Mouse (Mus musculus): ENCODE measurements around the gene Zscan21. TPM values are rescaled to one million over a fixed set of nuclear protein-coding genes. Genes with fewer than 3 reads are reported as not detected.

The Zscan21 gene
- polyA plus RNA-seq, 1 experiment from 2014 or later, result 96.3 TPM

DNA sequence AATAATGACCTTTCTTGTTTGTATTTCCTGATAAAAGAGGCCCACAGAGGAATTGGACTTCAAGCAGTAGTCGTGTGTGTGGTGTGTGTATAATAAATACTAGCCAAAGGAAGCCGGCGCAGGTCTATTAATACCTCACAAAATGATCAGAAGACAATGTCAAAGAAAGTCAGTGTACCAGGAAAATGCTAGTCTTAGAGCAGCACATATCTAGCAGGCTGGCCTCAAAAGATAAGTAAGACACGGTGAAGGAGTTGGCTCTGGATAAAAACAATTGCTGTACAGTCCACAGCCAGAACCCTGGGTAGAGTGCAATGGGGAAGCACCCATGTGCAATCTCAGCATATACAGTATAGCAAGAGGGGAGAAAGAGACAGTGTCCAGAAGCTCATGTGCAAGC is 20.6 kb downstream of the Zscan21 start:
- Histone ChIP-seq H3K27ac (replicated peaks) (no peak overlapping the region), H3K9me3 (no peaks in the 10 kb centered on the region), H3K4me2 (no peak overlapping the region), H3K27me3 (no peaks in the 10 kb centered on the region), H3K36me3 (peaks cover 51% of the 10 kb centered on the region), H3K4me1 (replicated peaks) (no peaks in the 10 kb centered on the region), H3K4me3 (no peak overlapping the region), H3K9ac (no peak overlapping the region)
- ATAC-seq (ENCODE audit: low read depth), result no peak
- WGBS, result 94% methylated on average over 4 of the region's 4 CpGs

DNA sequence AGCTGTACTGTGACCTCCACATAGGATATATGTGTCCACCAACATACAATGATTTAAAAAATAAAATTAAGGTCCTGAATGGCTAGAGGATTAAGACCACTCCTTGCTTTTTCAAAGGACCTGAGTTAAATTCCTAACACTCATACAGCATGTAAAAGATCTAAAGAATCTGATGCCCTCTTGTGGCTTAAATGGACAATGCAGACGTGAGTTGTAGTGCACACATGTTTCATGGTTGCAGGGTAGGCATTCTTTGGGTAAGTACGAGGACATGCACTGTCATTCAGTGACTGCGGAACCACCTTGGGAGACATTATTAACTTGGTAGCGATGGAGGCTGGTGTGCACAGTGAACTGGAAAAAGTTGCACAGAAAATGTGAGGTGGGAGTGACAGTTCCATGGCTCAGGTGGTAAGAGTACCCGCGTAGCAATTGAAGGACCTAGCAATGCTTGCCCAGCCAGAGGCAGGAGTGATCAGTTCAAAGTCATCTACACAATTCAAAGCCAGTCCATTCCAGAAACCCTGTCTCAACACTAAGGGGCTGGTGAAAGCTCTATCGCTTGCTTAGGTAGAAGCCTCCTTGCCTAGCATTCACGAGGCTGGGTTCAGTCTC is 21.3 kb downstream of the Zscan21 start:
- H3K9me3 ChIP-seq, result no peaks in the 10 kb centered on the region
- ATAC-seq (ENCODE audit: low read depth), result peak; percentile 71
- H3K27me3 ChIP-seq, result no peaks in the 10 kb centered on the region
- peaks cover 48% of the 10 kb centered on the region for H3K36me3 ChIP-seq
- H3K27ac ChIP-seq (replicated peaks), result no peak overlapping the region
- 67% methylated on average over 8 of the region's 8 CpGs for WGBS
- H3K4me3 ChIP-seq, result no peak overlapping the region
- H3K4me1 ChIP-seq (replicated peaks), result no peaks in the 10 kb centered on the region
- H3K4me2 ChIP-seq, result no peak overlapping the region
- no peak overlapping the region for H3K9ac ChIP-seq

DNA sequence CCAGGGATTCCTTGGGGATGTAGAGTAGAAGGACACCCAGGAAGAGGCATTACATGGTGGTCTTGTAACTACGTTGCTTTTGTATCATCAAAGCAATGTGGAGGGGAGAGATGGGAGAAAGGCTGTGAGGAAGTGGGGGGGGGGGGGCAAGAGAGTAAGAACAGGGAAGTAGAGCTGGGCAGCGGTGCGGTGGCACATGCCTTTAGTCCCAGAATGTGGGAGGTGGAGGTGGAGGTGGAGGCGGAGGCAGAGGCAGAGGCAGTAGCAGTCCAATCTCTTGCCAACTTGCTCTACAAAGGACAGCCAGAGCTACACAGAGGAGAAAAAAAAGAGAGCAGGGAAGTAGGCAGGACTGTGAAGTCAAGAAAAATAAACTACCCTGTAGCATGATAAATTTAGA is 21.9 kb downstream of the Zscan21 start:
- Histone ChIP-seq H3K27me3 (no peaks in the 10 kb centered on the region), H3K9me3 (no peaks in the 10 kb centered on the region), H3K4me3 (no peak overlapping the region), H3K9ac (no peak overlapping the region), H3K4me1 (replicated peaks) (no peaks in the 10 kb centered on the region), H3K36me3 (peaks cover 48% of the 10 kb centered on the region), H3K27ac (replicated peaks) (no peak overlapping the region), H3K4me2 (no peak overlapping the region)
- no peak for ATAC-seq (ENCODE audit: low read depth)
- WGBS, result 70% methylated on average over 4 of the region's 4 CpGs

DNA sequence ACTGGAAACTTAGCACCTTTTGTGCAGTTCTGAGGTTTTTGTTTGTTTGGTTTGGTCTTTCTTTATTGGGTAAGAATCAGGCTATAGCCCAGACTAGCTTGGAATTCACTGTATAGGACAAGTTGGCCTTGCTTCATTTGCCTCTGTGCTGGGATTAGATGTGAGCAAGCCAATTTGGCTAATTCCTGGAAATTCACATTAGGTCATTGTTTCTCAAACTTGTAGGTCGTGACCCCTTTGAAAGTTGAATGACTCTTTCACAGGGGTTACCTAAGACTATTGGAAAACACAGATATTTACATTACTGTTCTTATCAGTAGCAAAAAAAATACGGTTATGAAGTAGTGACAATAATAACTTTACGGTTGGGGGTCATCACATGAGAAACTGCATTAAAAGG is 37.7 kb downstream of the Zscan21 start:
- Histone ChIP-seq H3K4me1 (replicated peaks) (peaks cover 15% of the 10 kb centered on the region), H3K27me3 (no peaks in the 10 kb centered on the region), H3K27ac (replicated peaks) (peak overlapping the region; percentile 98), H3K4me2 (peak overlapping the region; percentile 88), H3K36me3 (peaks cover 34% of the 10 kb centered on the region), H3K9ac (peak overlapping the region; percentile 93), H3K9me3 (no peaks in the 10 kb centered on the region), H3K4me3 (peak overlapping the region; percentile 66)
- WGBS, result 86% methylated on average over 3 of the region's 3 CpGs
- ATAC-seq (ENCODE audit: low read depth), result no peak

DNA sequence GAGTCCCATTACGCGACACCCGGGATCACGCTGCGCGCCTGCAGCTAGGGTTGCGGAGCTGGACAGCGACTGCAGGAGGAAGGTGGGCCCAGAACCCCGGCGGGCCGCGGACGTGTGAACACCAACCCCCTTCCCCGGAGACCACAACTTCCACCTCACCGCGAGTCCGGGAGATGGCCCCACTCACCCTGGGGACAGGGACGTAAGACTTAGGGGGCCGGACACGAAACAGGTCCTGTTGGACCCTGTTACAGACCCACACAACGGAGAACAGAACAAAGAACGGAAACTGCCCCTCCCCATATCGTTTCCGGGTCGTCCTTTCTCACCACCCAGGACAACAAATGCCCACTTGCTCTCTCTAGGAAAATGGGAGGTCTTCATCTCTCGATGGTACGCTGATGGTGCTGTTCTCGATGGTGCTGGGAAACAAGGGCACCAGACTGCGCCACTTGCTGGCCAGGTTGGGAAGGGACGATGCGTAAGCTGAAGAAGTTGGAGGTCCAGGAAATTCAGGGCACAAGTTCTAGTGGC is 38.8 kb downstream of the Zscan21 start, which contains the start of gene Zfp113:
TSS of gene Zfp113 (minus strand) at position 302 of the 534 bp plus-strand sequence.
- Histone ChIP-seq H3K9ac (peak within 1 kb of the TSS; percentile 93), H3K4me1 (replicated peaks) (peaks cover 18% of the 10 kb centered on the region), H3K4me3 (peak within 1 kb of the TSS; percentile 66), H3K36me3 (peaks cover 29% of the 10 kb centered on the region), H3K9me3 (no peaks in the 10 kb centered on the region), H3K27ac (replicated peaks) (peak within 1 kb of the TSS; percentile 98), H3K4me2 (peak within 1 kb of the TSS; percentile 88), H3K27me3 (no peaks in the 10 kb centered on the region)
- ATAC-seq (ENCODE audit: low read depth), result peak; percentile 98
- 0% methylated on average over 31 of the region's 31 CpGs for WGBS

DNA sequence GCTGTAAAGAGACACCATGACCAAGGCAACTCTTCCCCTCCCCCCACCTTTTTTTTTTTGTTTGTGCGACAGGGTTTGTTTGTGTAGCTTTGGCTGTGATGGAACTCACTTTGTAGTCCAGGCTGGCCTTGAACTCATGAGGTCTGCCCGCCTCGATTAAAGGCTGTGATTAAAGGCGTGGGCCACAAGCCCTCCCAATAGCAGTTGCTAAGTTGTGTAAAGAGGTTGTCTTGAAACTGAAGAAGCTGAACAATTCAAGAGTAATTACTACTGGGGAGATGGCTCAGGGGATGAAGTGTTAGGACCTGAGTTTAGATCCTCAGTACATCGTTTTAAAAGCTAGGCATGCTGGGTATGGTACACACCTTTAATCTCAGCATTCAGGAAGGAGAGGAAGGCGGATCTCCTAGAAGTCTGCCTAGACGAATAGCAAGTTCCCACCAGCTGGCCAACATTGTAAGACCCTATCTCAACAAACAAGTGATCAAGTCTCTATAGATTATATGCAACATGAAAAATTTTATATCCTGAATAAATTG is 43.6 kb downstream of the Zscan21 start:
- 0 out of 2 replicates have a peak, but pooled peaks have one; percentile 2 for ATAC-seq (ENCODE audit: low read depth)
- 69% methylated on average over 7 of the region's 7 CpGs for WGBS
- Histone ChIP-seq H3K9ac (peak overlapping the region; percentile 76; the same call in 1 of the 2 replicates), H3K4me3 (peak overlapping the region; percentile 59), H3K9me3 (no peaks in the 10 kb centered on the region), H3K27ac (replicated peaks) (peak overlapping the region; percentile 30), H3K4me1 (replicated peaks) (peaks cover 18% of the 10 kb centered on the region), H3K27me3 (no peaks in the 10 kb centered on the region), H3K4me2 (peak overlapping the region; percentile 76), H3K36me3 (peaks cover 31% of the 10 kb centered on the region)

DNA sequence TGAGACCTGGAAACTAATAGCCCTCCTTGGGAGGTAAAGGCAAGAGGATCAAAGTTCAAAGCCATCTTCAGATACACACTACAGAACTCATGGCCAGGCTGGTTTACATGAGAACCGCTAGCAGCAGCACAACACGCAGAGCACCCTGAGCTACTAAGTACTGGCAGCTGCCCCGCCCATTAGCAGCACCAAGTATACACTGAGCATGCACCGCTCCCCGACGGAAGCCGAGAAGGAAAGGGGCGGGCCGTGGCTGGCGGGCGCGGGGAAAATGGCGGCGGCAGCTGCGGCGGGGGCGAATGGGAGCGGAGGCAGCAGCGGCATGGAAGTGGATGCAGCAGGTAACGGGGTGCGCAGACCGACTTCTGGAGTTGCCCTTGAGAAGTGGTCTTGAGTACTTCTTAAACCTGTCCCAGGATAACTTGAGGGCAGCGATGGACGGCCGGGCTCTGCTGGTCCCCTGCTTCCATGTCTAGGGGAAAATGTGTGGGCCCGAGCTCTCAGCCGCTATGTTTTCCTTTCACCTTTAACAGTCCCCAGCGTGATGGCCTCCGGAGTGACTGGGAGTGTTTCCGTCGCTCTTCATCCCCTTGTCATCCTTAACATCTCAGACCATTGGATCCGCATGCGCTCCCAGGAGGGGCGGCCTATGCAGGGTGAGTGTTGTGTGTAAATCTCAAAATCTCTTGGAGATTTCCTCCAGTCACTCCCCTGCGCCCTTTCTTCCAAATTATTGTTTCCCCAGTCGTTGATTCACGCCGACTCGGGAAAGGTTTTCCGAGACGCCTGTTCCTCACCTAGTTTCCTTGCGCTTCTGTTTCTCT is 44.4 kb downstream of the Zscan21 start, which contains the start of gene Cops6:
TSS of gene Cops6 (plus strand) at position 230 of the 824 bp plus-strand sequence.
- ATAC-seq (ENCODE audit: low read depth), result peak; percentile 97
- WGBS, result under 1% methylated on average over 42 of the region's 42 CpGs

DNA sequence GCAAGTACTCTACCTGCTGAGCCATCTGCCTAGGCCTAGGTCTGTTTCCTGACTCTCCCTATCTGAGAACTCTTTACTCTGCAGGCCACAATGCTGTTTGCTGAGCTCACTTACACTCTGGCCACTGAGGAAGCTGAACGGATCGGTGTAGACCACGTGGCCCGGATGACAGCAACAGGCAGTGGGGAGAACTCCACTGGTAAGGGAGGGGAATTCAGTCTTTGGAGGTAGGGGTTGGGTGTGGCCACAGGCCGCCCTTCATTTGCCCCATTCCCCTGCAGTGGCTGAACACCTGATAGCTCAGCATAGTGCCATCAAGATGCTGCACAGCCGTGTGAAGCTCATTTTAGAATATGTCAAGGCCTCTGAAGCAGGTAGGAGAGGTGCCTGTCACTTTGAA is 46.3 kb downstream of the Zscan21 start:
- Histone ChIP-seq H3K4me3 (no peak overlapping the region), H3K36me3 (peaks cover 59% of the 10 kb centered on the region), H3K27me3 (no peaks in the 10 kb centered on the region), H3K9ac (no peak overlapping the region), H3K4me2 (no peak overlapping the region), H3K9me3 (no peaks in the 10 kb centered on the region), H3K27ac (replicated peaks) (no peak overlapping the region), H3K4me1 (replicated peaks) (peaks cover 22% of the 10 kb centered on the region)
- WGBS, result 77% methylated on average over 6 of the region's 6 CpGs
- ATAC-seq (ENCODE audit: low read depth), result no peak

More for the DNA sequence above, 44.4 kb downstream of the Zscan21 start, which contains the start of gene Cops6:
- peak within 1 kb of the TSS; percentile 59 for H3K4me3 ChIP-seq
- no peaks in the 10 kb centered on the region for H3K27me3 ChIP-seq
- peak within 1 kb of the TSS; percentile 76 for H3K9ac ChIP-seq
- H3K36me3 ChIP-seq, result peaks cover 39% of the 10 kb centered on the region
- peak within 1 kb of the TSS; percentile 76 for H3K4me2 ChIP-seq
- H3K27ac ChIP-seq (replicated peaks), result peak within 1 kb of the TSS; percentile 30
- H3K9me3 ChIP-seq, result no peaks in the 10 kb centered on the region
- peaks cover 18% of the 10 kb centered on the region for H3K4me1 ChIP-seq (replicated peaks)

DNA sequence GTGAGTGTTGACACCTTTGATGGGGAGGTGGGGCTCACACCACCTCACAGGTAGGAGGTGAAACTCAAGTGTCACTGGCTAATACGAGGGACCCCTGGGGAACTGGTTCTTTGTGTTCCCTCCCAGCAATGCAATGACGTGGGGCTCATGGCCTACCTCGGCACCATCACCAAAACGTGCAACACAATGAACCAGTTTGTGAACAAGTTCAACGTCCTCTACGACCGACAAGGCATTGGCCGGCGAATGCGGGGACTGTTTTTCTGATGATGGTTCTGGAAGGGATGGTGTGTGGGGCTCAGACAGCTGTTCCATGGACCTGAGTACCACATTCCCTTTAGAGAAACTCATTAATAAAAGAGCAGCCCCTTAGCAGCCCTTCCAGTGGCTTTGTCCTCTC is 46.9 kb downstream of the Zscan21 start:
- no peak for ATAC-seq (ENCODE audit: low read depth)

DNA sequence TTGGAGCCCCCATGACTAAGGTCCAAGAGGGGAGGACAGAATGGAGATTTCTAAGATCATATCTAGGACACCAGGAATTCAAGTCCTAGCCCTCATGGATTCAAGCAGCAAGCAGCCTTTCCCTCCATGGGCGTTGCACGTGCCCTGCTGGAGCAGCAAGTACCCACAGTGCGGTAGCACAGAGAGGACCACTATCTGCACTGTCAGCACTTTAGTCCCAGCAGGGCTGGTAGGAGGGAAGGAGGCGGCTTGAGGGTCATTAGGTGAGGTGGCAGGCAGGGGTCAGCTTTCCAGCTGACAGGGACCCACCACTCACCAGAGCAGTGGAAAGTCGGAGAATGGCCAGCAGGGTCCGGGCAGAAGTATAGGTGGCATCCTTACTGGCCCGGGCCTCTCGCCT is 48.9 kb downstream of the Zscan21 start:
- H3K27me3 ChIP-seq, result no peaks in the 10 kb centered on the region
- no peak for ATAC-seq (ENCODE audit: low read depth)
- H3K4me2 ChIP-seq, result no peak overlapping the region
- no peaks in the 10 kb centered on the region for H3K9me3 ChIP-seq
- no peak overlapping the region for H3K4me3 ChIP-seq
- H3K9ac ChIP-seq, result 0 out of 2 replicates have a peak overlapping the region, but pooled peaks have one; percentile 12
- no peak overlapping the region for H3K27ac ChIP-seq (replicated peaks)
- peaks cover 77% of the 10 kb centered on the region for H3K36me3 ChIP-seq
- H3K4me1 ChIP-seq (replicated peaks), result peaks cover 30% of the 10 kb centered on the region
- 69% methylated on average over 8 of the region's 8 CpGs for WGBS

More for the DNA sequence above, 46.9 kb downstream of the Zscan21 start:
- peaks cover 22% of the 10 kb centered on the region for H3K4me1 ChIP-seq (replicated peaks)
- WGBS, result 66% methylated on average over 10 of the region's 10 CpGs
- no peak overlapping the region for H3K27ac ChIP-seq (replicated peaks)
- no peak overlapping the region for H3K4me2 ChIP-seq
- H3K36me3 ChIP-seq, result peaks cover 64% of the 10 kb centered on the region
- no peak overlapping the region for H3K9ac ChIP-seq
- H3K27me3 ChIP-seq, result no peaks in the 10 kb centered on the region
- H3K9me3 ChIP-seq, result no peaks in the 10 kb centered on the region
- H3K4me3 ChIP-seq, result no peak overlapping the region

DNA sequence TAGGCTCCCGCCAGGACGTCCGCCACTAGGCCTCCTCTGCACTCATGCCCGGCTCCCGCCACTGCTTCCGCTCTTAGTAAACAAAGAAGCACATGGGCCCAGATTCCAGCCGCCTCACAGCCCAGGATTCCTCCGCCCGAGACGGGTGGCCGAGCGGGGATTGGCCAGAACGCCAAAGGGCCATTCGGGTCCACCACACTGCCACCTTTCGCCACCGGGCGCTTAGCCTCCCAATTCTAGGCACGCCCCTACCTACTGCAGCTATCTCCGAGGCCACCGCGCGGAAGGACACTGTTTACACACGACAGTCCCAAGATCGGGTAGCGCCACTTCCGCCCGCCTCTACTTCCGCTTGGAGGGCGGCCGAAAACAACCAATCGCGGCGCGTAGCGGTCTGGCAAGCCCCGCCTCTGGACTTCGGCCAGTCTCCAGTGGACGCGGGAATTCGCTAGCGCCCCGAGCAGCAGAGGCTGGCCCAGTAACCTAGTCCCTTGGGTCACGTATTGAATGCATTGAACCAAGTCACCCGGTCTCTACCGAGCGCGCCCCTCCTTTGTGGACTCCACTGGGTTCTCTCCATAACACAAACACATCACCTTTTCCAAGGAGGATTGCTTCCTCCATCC is 54.3 kb downstream of the Zscan21 start:
- H3K27ac ChIP-seq (replicated peaks), result peak overlapping the region; percentile 92
- WGBS, result under 1% methylated on average over 47 of the region's 47 CpGs
- peak overlapping the region; percentile 71 for H3K9ac ChIP-seq
- peaks cover 35% of the 10 kb centered on the region for H3K4me1 ChIP-seq (replicated peaks)
- peak; percentile 90 for ATAC-seq (ENCODE audit: low read depth)
- peak overlapping the region; percentile 96 for H3K4me2 ChIP-seq
- H3K27me3 ChIP-seq, result no peaks in the 10 kb centered on the region
- H3K4me3 ChIP-seq, result peak overlapping the region; percentile 81
- no peaks in the 10 kb centered on the region for H3K9me3 ChIP-seq
- peaks cover 58% of the 10 kb centered on the region for H3K36me3 ChIP-seq

All from neural tube, embryonic 13.5 days (tissue).